8 mouse cellular contexts compared by ENCODE assay signal in the genomic region with DNA sequence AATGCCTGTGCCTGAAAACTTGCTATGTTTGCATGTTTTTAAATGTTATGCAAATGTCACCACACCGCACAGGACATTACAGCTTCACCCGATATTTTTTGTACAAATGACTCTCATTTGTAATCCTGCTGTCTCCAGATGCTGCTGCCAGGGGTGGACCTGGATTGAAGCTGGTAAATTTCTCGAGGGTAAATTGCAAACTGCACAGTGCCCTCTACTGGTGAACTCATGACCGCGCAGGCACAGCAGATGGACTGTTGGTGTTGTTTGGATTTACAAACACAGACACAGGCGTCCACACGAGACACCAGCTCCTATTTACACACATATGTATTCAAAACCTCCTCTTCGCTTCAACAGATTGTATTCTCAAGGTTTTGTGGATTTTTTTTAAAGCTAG. TPM values are rescaled to one million over a fixed set of nuclear protein-coding genes. Genes with fewer than 3 reads are reported as not detected.
DNase-seq lines count a peak whose midpoint lies in the region; ATAC-seq and TF ChIP-seq lines count a peak whose summit lies in the region.
"Had no signal": no experiment of that assay in that cellular context is flagged by ENCODE, and none has a peak within 500 bp of the region (broad histone marks: within the 10 kb centered on the region; RNA-seq: fewer than 3 reads in every experiment).

No protein-coding gene starts in this region.

- DNase-seq in ZHBTc4 (ENCODE audit: low read depth, low spot score) = peak; percentile 51
- peak; percentile 66 for DNase-seq in embryonic facial prominence, embryonic 11.5 days (ENCODE audit: low spot score)
- DNase-seq in lung, postnatal 0 days (ENCODE audit: low spot score) = peak; percentile 30
- no peak for DNase-seq in gastrocnemius, postnatal 10 days

- H3K4me3 ChIP-seq in intestine, postnatal 0 days (ENCODE audit: low read depth, low read length) = no peak overlapping the region
- H3K4me3 ChIP-seq in intestine, embryonic 16.5 days (ENCODE audit: low read length) = no peak overlapping the region
- no peak overlapping the region for H3K4me3 ChIP-seq in E14TG2a.4 (replicated peaks; ENCODE audit: low read length)
- H3K4me3 ChIP-seq in embryonic facial prominence, embryonic 11.5 days (ENCODE audit: low read depth, low read length) = no peak overlapping the region
- no peak overlapping the region for H3K4me3 ChIP-seq in lung, postnatal 0 days (ENCODE audit: low read depth, low read length)
- H3K4me3 ChIP-seq: limb, embryonic 15.5 days had no signal

- 20% methylated on average over 8 of the region's 8 CpGs for WGBS in intestine, postnatal 0 days
- WGBS in intestine, embryonic 16.5 days = 17% methylated on average over 8 of the region's 8 CpGs
- WGBS in embryonic facial prominence, embryonic 11.5 days = 16% methylated on average over 8 of the region's 8 CpGs
- WGBS in lung, postnatal 0 days = 18% methylated on average over 8 of the region's 8 CpGs

- no peak overlapping the region for H3K9ac ChIP-seq in intestine, postnatal 0 days (ENCODE audit: low read depth, low read length)
- no peak overlapping the region for H3K9ac ChIP-seq in intestine, embryonic 16.5 days (ENCODE audit: low read depth, low read length)
- H3K9ac ChIP-seq in embryonic facial prominence, embryonic 11.5 days (replicated peaks; ENCODE audit: low read length) = no peak overlapping the region
- no peak overlapping the region for H3K9ac ChIP-seq in lung, postnatal 0 days (replicated peaks; ENCODE audit: low read depth)
- H3K9ac ChIP-seq: limb, embryonic 15.5 days had no signal

- TF ChIP-seq CTCF in intestine, postnatal 0 days (IDR thresholded peaks at IDR 0.05; ENCODE audit: low read depth) = peak; percentile 76
- TF ChIP-seq CTCF in E14TG2a.4 (conservative IDR thresholded peaks at IDR 0.05; ENCODE audit: low read length) = peak; percentile 90
- TF ChIP-seq CTCF in lung, postnatal 0 days (IDR thresholded peaks at IDR 0.05) = peak; percentile 74

- H3K27ac ChIP-seq in intestine, postnatal 0 days (ENCODE audit: low read depth, low read length) = no peak overlapping the region
- H3K27ac ChIP-seq in intestine, embryonic 16.5 days (ENCODE audit: low read length) = no peak overlapping the region
- no peak overlapping the region for H3K27ac ChIP-seq in embryonic facial prominence, embryonic 11.5 days (replicated peaks; ENCODE audit: low read depth, low read length)
- no peak overlapping the region for H3K27ac ChIP-seq in lung, postnatal 0 days (ENCODE audit: low read length)
- H3K27ac ChIP-seq: limb, embryonic 15.5 days had no signal

- H3K9me3 ChIP-seq in intestine, postnatal 0 days (ENCODE audit: control insufficient read depth) = no peaks in the 10 kb centered on the region
- H3K9me3 ChIP-seq in intestine, embryonic 16.5 days (ENCODE audit: control insufficient read depth, low read length) = no peaks in the 10 kb centered on the region
- H3K9me3 ChIP-seq in E14TG2a.4 (ENCODE audit: low read length) = peaks cover 14% of the 10 kb centered on the region
- no peaks in the 10 kb centered on the region for H3K9me3 ChIP-seq in embryonic facial prominence, embryonic 11.5 days (replicated peaks; ENCODE audit: control insufficient read depth, low read length)
- no peaks in the 10 kb centered on the region for H3K9me3 ChIP-seq in lung, postnatal 0 days (ENCODE audit: low read length)
- H3K9me3 ChIP-seq: limb, embryonic 15.5 days had no signal

- ATAC-seq in intestine, postnatal 0 days = no peak
- no peak for ATAC-seq in intestine, embryonic 16.5 days
- ATAC-seq in embryonic facial prominence, embryonic 11.5 days (replicated peaks; ENCODE audit: insufficient number of reproducible peaks, low FRiP score, low TSS enrichment, low read depth) = no peak
- ATAC-seq in lung, postnatal 0 days = no peak

- no peaks in the 10 kb centered on the region for H3K4me1 ChIP-seq in intestine, postnatal 0 days (replicated peaks; ENCODE audit: control insufficient read depth, insufficient read depth, low read length)
- no peaks in the 10 kb centered on the region for H3K4me1 ChIP-seq in intestine, embryonic 16.5 days (ENCODE audit: control insufficient read depth, insufficient read depth, low read length)
- peaks cover 2% of the 10 kb centered on the region for H3K4me1 ChIP-seq in E14TG2a.4 (replicated peaks; ENCODE audit: low read depth, low read length)
- no peaks in the 10 kb centered on the region for H3K4me1 ChIP-seq in embryonic facial prominence, embryonic 11.5 days (ENCODE audit: control insufficient read depth, insufficient read depth, low read length)
- no peaks in the 10 kb centered on the region for H3K4me1 ChIP-seq in lung, postnatal 0 days (ENCODE audit: insufficient read depth, low read depth, low read length)
- H3K4me1 ChIP-seq: limb, embryonic 15.5 days had no signal

- no peak for TF ChIP-seq EP300 in lung, postnatal 0 days (IDR thresholded peaks at IDR 0.05)

- no peak overlapping the region for H3K4me2 ChIP-seq in intestine, postnatal 0 days (replicated peaks; ENCODE audit: low read depth)
- H3K4me2 ChIP-seq in intestine, embryonic 16.5 days (ENCODE audit: low read depth, low read length) = no peak overlapping the region
- no peak overlapping the region for H3K4me2 ChIP-seq in embryonic facial prominence, embryonic 11.5 days (ENCODE audit: low read depth, low read length)
- no peak overlapping the region for H3K4me2 ChIP-seq in lung, postnatal 0 days (replicated peaks; ENCODE audit: low read depth, low read length)
- H3K4me2 ChIP-seq: limb, embryonic 15.5 days had no signal

- no peaks in the 10 kb centered on the region for H3K36me3 ChIP-seq in intestine, postnatal 0 days (ENCODE audit: control insufficient read depth, insufficient read depth)
- no peaks in the 10 kb centered on the region for H3K36me3 ChIP-seq in intestine, embryonic 16.5 days (ENCODE audit: control insufficient read depth, insufficient read depth, low read length)
- H3K36me3 ChIP-seq in E14TG2a.4 (ENCODE audit: insufficient read depth, low read length) = no peaks in the 10 kb centered on the region
- no peaks in the 10 kb centered on the region for H3K36me3 ChIP-seq in embryonic facial prominence, embryonic 11.5 days (replicated peaks; ENCODE audit: control insufficient read depth, insufficient read depth, low read depth, low read length)
- no peaks in the 10 kb centered on the region for H3K36me3 ChIP-seq in lung, postnatal 0 days (ENCODE audit: insufficient read depth, low read length)
- H3K36me3 ChIP-seq: limb, embryonic 15.5 days had no signal

- H3K27me3 ChIP-seq in intestine, postnatal 0 days (replicated peaks; ENCODE audit: control insufficient read depth, insufficient read depth, low read length) = no peaks in the 10 kb centered on the region
- no peaks in the 10 kb centered on the region for H3K27me3 ChIP-seq in intestine, embryonic 16.5 days (replicated peaks; ENCODE audit: control insufficient read depth, insufficient read depth, low read length)
- peaks cover 5% of the 10 kb centered on the region for H3K27me3 ChIP-seq in E14TG2a.4 (ENCODE audit: insufficient read depth, low read length)
- H3K27me3 ChIP-seq in embryonic facial prominence, embryonic 11.5 days (ENCODE audit: control insufficient read depth, insufficient read depth, low read length) = no peaks in the 10 kb centered on the region
- no peaks in the 10 kb centered on the region for H3K27me3 ChIP-seq in lung, postnatal 0 days (replicated peaks; ENCODE audit: insufficient read depth, low read length)

RNA-seq across cellular contexts. Expression of a gene that starts 44.6 kb away (rescaled TPM):
- polyA plus RNA-seq in intestine, postnatal 0 days (2015; fragmentation: Nextera tagmentation; extraction: Ambion mirVana) = not detected in 2 replicates
- not detected in 2 replicates for polyA plus RNA-seq in intestine, embryonic 16.5 days (2015; fragmentation: Nextera tagmentation; extraction: Ambion mirVana)
- polyA plus RNA-seq in embryonic facial prominence, embryonic 11.5 days (2014; fragmentation: Nextera tagmentation; extraction: Ambion mirVana) = not detected in 2 replicates
- polyA plus RNA-seq in lung, postnatal 0 days (2015; fragmentation: Nextera tagmentation; extraction: Ambion mirVana) = not detected in 2 replicates
- total RNA-seq in gastrocnemius, postnatal 10 days (2021) = not detected
- polyA plus RNA-seq: limb, embryonic 15.5 days had no signal
